Mouse (Mus musculus): ENCODE data around the gene Cyp2c69. TPM values are rescaled to one million over a fixed set of nuclear protein-coding genes. Genes with fewer than 3 reads are reported as not detected.
"Not testable (repeated sequence)": the region's sequence is repeated elsewhere in the genome, so short reads cannot be mapped to it uniquely, and the experiment has no call there.

Gene Cyp2c69
- total RNA-seq (2022), result not detected

- DNase-seq (ENCODE audit: low spot score in 2 of 2), result not testable (repeated sequence)
Measured at GRCm38 (mm10) chr19:39886699-39887098, at the start of gene Cyp2c69. Cyp2c69 (minus strand) TSS chr19:39886799.

- DNase-seq (ENCODE audit: low spot score in 2 of 2), result no peak
Measured at GRCm38 (mm10) chr19:39935396-39935795, 48.8 kb upstream of the Cyp2c69 start.

DNA sequence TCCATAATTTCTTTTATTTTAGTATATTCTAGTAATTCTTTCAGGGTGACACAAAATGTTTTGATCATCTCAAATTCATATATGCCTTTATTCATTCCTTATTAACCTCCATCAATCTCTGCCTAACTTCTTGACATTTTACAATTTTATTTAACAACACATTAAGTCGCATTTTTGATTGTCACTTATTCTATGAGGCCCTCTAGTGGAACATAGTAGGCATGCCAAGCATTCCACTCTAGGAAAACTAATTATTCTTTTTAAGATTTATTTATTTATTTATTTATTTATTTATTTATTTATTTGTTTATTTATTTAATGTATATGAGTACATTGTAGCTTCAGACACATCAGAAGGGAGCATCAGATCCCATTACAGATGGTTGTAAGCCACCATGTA is 43.4 kb upstream of the Cyp2c69 start:
- DNase-seq (ENCODE audit: low spot score in 2 of 2), result no peak

DNA sequence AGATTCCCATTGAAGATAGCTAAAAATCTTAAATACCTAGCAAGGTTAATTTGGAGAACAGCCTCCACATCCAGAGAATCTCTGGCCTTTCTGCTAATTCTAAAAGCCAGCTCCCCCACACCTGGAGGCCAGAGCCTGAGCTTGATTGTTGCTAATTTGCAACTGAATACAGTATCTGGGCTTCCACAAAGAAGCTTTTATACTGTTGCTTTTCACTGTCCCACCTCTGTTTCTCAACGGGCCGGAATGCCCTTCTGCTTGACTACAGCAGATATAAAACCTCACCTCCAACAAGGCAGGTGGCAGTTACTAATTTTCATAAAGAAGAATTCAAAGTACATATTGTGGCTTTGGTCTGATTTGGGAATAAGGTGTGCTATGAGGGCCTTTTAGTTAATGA is 15.1 kb upstream of the Cyp2c69 start:
- no peak for DNase-seq (ENCODE audit: low spot score in 2 of 2)

- not testable (repeated sequence) for DNase-seq (ENCODE audit: low spot score in 2 of 2)
Measured at GRCm38 (mm10) chr19:39890079-39890478, 3.5 kb upstream of the Cyp2c69 start.

GRCm38 (mm10) chr19:39866133-39866532 is 20.5 kb downstream of the Cyp2c69 start:
- DNase-seq (ENCODE audit: low spot score in 2 of 2), result no peak

DNA sequence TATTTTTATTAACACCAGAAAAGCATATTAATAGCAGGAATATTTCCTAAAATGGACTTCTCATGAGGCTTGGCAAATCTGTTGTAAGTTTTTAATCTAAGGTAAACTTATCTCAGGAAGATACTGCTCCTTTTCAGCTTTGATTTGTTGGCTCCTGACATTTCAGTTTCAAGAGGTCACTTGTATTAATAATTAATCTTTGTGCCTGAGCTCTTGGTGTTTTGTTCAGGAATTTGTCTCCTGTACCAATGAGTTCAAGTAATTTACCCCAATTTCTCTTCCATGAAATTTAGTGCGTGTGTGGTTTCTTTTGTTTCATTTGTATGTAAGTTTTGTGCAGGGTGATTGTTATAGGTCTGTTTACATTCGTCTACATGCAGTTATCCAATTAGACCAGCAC is 65.7 kb downstream of the Cyp2c69 start:
- DNase-seq (ENCODE audit: low spot score in 2 of 2), result not testable (repeated sequence)

DNA sequence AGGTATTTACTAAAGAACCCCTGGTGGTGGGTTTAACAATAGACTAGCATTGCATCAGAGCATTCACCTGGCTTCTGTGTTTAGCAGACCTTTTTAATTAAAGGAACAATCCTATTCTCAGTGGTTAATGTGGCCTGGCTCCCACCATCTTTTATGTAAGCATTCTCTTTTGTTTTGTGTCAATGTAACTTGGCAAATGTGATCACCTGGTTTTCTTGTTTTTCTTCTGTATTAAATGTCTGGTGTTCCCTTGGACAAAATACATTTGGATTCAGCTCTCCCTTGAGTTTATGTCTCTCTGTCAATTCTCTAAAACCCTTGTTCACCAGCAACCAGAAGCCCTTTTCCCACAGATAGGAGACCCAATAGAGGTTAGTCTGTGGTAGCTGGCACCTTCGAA is 70.2 kb downstream of the Cyp2c69 start:
- DNase-seq (ENCODE audit: low spot score in 2 of 2), result not testable (repeated sequence)

- not testable (repeated sequence) for DNase-seq (ENCODE audit: low spot score in 2 of 2)
Measured at GRCm38 (mm10) chr19:39815991-39816390, 70.6 kb downstream of the Cyp2c69 start.

GRCm38 (mm10) chr19:39812714-39813113 is 73.9 kb downstream of the Cyp2c69 start, which contains the start of gene Cyp2c40:
Cyp2c40 (minus strand) TSS chr19:39812814.
- not testable (repeated sequence) for DNase-seq (ENCODE audit: low spot score in 2 of 2)

Other genes with a start within 250 kb of the Cyp2c69 start
- not detected for gene Cyp2c67, start 237.7 kb downstream of the Cyp2c69 start, total RNA-seq (2022)
- not detected for gene Cyp2c68, start 145.7 kb downstream of the Cyp2c69 start, total RNA-seq (2022)
- gene Cyp2c40, start 74.0 kb downstream of the Cyp2c69 start, total RNA-seq (2022), result not detected
- gene Cyp2c37, start 105.6 kb upstream of the Cyp2c69 start, total RNA-seq (2022), result not detected
- gene Cyp2c54, start 187.0 kb upstream of the Cyp2c69 start, total RNA-seq (2022), result not detected
- gene Cyp2c50, start 202.9 kb upstream of the Cyp2c69 start, total RNA-seq (2022), result not detected